Mouse (Mus musculus): ENCODE data around the gene Actg1.
A peak's percentile ranks its signal among the peaks of the same experiment; 100 is the strongest.

Gene Actg1

GRCm38 (mm10) chr11:120347791-120348683, at the start of gene Actg1:
TSS of gene Actg1 (minus strand) at chr11:120348542.
- DNase-seq (ENCODE audit: extremely low read depth, insufficient read length, low spot score): peak; percentile 92

DNA sequence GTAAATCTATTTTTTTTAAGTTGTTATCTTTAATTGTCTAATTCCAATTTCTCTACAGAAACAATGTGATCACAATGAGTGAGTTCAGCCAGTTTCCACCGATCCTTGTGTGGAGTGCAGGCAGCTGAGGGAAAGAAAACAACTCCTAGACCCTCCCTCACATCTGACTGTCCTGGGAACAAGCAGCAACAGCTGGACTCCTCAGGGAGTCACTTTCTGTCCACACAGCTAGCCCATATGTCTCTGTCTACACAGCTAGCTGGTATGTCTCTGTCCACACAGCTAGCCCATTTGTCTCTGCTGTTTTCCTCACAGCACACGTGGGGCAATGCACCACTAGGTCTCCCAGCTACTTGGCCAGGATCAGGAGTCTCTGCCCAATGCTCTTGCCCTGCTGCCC, 49.3 kb upstream of the Actg1 start:
- no peak for DNase-seq (ENCODE audit: extremely low read depth, insufficient read length, low spot score)

- no peak for DNase-seq (ENCODE audit: extremely low read depth, insufficient read length, low spot score)
Measured at GRCm38 (mm10) chr11:120395661-120396060, 47.3 kb upstream of the Actg1 start.

DNA sequence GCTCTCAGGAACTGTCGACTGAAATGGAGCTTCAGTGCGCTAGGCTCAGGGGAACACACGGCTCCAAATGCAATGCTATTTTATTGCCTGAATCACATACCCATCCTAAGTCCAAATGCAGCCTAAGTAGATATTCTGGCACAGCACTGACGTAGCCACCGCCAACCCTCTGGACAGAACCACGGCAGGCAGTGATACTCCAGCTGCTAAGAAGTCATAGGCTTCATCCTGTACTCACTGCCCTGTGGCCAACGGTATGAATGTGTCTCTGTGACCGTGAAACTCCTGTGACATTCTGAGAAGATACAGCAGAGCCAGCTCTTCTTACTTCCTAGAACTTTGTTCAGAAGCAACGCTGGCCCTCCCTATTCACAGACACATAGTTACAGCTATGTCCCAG, 40.2 kb upstream of the Actg1 start:
- no peak for DNase-seq (ENCODE audit: extremely low read depth, insufficient read length, low spot score)

DNA sequence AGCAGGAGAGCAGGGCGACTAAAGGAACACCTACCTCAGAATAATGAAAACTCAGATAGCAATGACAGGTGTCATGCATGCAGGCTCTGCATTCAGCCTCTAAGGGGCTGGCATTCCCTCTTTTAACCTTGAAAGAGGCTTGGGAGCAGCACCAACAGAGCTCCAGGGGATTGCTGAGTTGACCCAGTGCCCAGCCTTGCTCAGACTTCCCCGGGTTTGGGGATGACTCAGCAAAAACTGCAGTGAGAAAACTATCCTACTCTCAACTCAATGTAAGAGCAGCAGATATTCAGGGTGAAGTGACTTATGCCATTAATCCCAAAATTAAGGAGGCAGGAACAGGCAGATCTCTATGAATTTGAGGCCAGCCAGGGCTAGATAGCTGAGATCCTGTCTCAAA, 38.8 kb upstream of the Actg1 start:
- no peak for DNase-seq (ENCODE audit: extremely low read depth, insufficient read length, low spot score)

DNA sequence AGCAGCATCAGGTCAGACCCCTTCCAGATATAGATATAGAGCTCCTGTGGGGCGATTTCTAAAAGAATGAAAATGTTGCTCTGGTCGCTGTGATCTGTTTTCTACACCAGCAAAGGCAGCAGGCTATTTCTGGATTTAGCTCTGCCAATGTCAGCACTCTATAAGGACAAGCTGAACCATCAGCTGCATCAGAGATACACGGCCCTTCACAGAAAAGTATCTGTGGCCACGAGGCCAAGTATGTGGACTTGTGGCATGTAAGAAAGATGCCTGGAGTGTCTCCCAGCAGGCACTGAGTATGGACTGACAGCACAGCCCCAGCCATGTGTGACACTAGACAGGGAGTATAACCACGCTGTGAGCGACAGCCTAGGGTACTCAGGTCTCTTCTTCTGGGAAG, 38.3 kb upstream of the Actg1 start:
- no peak for DNase-seq (ENCODE audit: extremely low read depth, insufficient read length, low spot score)

- DNase-seq (ENCODE audit: extremely low read depth, insufficient read length, low spot score): no peak
Measured at GRCm38 (mm10) chr11:120382509-120382908, 34.2 kb upstream of the Actg1 start.

GRCm38 (mm10) chr11:120381157-120381556, 32.8 kb upstream of the Actg1 start:
- DNase-seq (ENCODE audit: extremely low read depth, insufficient read length, low spot score): no peak

- DNase-seq (ENCODE audit: extremely low read depth, insufficient read length, low spot score): no peak
Measured at GRCm38 (mm10) chr11:120380271-120380670, 31.9 kb upstream of the Actg1 start.

DNA sequence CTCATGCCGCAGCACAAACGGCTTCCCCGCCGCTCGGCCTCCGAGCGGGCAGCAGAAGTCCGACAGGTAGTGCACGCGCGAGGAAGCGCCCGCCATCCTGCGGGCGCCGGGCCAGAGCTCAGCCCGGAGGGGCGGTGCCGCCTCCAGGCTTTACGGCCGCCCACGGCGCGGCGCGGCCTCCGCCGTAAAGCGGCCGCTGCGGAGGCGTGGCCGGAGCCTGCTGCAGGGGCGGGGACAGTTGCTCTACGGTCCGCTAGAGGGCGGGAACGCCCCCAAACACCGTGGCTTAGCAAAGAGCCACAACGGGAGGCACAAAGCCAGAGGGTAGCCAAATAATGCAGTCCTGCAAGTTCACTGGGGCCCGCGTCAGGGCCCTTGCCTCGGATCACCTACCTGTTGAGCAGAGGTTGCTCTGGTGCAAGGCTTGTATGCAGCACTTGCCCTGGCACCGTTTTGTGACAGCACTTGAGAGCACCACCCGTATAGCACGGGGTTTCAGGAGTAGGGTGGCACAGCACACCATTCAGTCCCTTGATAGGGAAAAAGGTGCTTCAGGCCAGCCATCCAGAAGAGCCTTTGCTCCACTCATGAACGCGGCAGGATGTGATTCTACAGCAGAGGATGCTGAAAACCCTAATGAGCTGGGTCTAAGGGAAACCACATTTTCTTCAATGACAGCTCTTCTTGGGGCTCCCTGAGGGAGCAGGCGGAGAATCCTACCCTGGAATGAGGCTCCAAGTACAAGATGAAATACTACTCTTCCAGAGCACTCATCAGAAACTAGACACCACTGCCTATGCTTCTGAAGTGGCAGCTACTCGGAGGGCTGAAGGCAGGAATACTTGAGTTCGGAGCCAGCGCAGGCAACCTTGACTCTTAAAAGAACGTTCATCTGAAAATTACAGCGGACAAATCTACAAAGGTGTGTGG, 30.5 kb upstream of the Actg1 start, which contains the start of gene Faap100:
Gene Faap100, minus strand, starts transcription at position 154 of the 930 bp plus-strand sequence.
- peak; percentile 96 for DNase-seq (ENCODE audit: extremely low read depth, insufficient read length, low spot score)

DNA sequence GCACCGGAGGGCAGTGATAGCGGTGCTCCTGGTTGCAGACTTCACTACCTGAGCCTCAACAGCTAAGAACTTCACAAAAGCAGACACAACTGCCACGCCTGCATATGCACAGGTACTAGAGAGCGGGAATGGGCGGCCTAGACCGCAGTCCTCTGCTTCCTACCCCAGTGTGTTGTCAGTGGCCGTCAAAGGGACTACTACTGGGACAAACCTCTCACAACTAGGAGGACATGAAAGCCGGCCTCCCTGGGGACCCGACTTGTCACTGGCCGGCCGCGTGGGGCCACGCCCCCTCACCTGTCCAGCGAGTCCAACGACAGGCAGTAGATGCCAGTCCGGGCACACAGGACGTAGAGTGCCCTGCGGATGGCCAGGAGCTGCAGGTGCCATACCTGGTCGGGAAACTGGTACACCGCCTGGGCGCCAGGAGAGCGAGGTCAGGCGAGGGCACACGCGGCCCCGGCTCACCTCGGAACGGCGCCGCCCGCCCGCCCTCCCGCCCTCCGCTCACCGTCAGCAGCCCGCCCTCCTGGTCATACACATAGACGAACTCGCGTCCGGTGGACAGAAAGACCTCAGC, 29.8 kb upstream of the Actg1 start:
- DNase-seq (ENCODE audit: extremely low read depth, insufficient read length, low spot score): no peak

DNA sequence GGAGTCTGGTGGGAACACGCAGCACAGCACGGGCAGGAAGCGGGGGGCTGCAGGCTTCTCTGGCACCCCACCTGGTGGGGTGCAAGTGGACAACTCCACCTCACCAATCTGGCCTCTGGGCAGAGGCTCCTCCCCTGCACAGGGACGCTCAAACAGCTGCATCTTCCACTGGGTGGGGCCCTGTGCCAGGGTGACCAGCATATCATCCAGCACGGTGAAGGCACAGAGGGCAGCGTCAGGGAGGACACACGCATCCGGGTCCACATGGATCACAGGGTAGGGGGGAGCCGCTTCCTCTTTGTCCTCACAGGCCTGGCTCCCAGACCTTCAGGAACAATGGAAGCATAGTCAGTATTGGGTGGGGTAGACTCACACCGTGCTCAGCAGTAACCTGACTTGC, 29.0 kb upstream of the Actg1 start:
- no peak for DNase-seq (ENCODE audit: extremely low read depth, insufficient read length, low spot score)

GRCm38 (mm10) chr11:120376302-120377160, 28.2 kb upstream of the Actg1 start:
- DNase-seq (ENCODE audit: extremely low read depth, insufficient read length, low spot score): no peak

DNA sequence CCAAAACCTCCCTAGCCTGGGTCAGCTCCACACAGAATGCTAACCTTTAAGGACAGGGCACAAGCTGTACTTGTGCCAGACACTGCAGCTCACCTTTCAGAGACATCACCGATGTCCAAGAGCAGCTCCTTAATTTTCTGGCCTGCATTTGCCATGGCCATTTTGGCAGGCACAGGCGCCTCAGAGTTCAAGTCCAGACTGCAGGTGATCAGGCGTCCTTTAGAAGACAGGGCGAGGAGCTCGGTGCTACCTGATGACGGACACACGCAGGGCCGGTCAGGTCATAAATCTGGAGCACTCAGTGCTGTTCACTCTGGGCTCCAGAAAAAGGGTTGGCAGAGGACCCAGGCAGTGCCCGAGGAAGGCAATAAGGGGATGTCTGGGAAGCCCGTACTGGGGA, 27.0 kb upstream of the Actg1 start:
- DNase-seq (ENCODE audit: extremely low read depth, insufficient read length, low spot score): no peak

DNA sequence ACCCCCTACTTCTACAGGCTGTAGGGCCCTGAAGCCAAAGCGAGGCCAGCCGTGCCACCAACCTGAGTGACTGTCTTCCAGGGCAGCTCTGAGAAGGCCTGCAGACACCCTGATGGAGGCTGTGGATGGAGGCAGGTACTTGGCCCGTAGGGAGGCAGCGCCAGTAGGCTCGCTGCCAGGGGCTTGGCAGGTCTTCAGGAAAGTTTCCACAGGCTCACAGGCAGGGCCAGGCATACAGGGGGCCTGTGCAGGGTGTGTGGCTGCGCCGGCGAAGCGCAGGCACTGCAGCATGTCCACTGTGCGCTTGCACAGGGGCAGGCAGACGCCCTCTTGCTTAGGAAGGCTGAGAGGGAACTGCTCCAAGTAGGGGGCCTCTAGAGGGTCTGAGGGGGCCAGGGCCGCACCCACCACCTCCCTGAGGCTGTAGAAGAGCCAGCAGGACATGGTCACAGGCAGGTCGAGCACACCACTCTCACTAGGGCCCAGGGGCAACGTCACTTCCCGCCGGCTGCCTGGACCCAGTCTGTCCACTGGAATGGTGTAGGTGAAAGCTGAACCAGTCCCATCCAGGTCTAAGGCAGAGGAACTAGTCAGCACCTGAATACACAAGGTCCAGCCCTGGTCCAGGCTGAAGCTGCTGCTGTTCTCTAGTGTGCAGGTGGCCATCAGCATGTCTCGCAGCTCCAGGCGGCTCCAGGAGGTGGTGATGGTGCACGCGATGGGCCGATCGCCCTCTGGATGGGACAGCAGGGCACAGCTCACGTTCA, 25.7 kb upstream of the Actg1 start:
- no peak for DNase-seq (ENCODE audit: extremely low read depth, insufficient read length, low spot score)

GRCm38 (mm10) chr11:120373025-120373424, 24.7 kb upstream of the Actg1 start:
- DNase-seq (ENCODE audit: extremely low read depth, insufficient read length, low spot score): no peak

GRCm38 (mm10) chr11:120369656-120370055, 21.3 kb upstream of the Actg1 start:
- peak; percentile 65 for DNase-seq (ENCODE audit: extremely low read depth, insufficient read length, low spot score)

- DNase-seq (ENCODE audit: extremely low read depth, insufficient read length, low spot score): no peak
Measured at GRCm38 (mm10) chr11:120366443-120367027, 18.2 kb upstream of the Actg1 start.

GRCm38 (mm10) chr11:120362891-120363290, 14.5 kb upstream of the Actg1 start:
- no peak for DNase-seq (ENCODE audit: extremely low read depth, insufficient read length, low spot score)
